Mouse (Mus musculus): ENCODE results near the gene Gnb1l. TPM values are rescaled to one million over a fixed set of nuclear protein-coding genes. Genes with fewer than 3 reads are reported as not detected.

Gnb1l gene
- polyA plus RNA-seq, 1 experiment: 11.4 TPM

DNA sequence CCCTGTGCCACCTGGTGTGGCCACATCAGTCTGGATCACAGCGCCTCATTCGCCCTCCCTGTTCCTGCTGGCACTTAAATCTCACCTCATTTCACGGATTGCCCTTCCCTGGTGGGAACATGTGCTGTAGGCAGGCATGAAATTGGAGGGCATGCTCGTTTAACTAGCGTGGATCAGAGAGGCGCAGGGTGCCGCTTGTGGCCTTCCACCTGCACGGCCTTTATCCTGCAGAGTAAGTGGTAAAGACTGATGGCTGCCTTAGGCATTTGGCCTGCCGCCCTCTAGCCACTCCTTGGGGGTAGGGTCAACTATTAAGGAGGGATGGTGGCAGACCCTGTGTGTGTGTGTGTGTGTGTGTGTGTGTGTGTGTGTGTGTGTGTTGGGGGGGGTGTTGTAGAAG is 36.5 kb upstream of the Gnb1l start:
- Histone ChIP-seq H3K4me1 (peaks cover 45% of the 10 kb centered on the region), H3K4me3 (replicated peaks) (no peak overlapping the region), H3K36me3 (replicated peaks; ENCODE audit: low read length) (peaks cover 88% of the 10 kb centered on the region), H3K27me3 (replicated peaks) (peaks cover 9% of the 10 kb centered on the region), H3K9me3 (no peaks in the 10 kb centered on the region)
- TF ChIP-seq GATA1 (IDR thresholded peaks at IDR 0.05; ENCODE audit: borderline replicate concordance, low read length) (no peak), FLI1 (IDR thresholded peaks at IDR 0.05; ENCODE audit: low read length) (no peak)

DNA sequence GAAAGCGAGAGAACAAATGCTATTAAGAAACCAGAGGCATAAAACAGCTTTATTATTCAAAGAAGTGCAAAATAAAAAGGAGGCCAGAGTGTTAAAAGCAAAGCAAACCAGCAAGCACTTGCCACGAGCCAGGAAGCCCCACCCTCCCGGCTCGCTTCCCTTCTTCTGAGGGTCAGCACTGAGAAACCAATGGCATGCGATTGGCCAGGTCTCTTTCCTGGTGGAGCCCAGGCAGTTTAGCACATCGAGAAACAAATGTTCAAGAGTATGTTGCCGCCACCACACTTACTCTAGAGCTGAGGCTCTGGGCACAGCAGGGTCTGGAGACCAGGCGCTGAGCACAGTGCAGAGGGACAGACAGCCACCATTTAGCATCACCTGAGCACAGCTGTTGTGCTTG is 35.9 kb upstream of the Gnb1l start:
- peaks cover 88% of the 10 kb centered on the region for H3K36me3 ChIP-seq (replicated peaks; ENCODE audit: low read length)
- TF ChIP-seq FLI1 (IDR thresholded peaks at IDR 0.05; ENCODE audit: low read length) (no peak), GATA1 (IDR thresholded peaks at IDR 0.05; ENCODE audit: borderline replicate concordance, low read length) (no peak)
- H3K27me3 ChIP-seq (replicated peaks): peaks cover 9% of the 10 kb centered on the region
- no peak overlapping the region for H3K4me3 ChIP-seq (replicated peaks)
- no peaks in the 10 kb centered on the region for H3K9me3 ChIP-seq
- H3K4me1 ChIP-seq: peaks cover 45% of the 10 kb centered on the region

DNA sequence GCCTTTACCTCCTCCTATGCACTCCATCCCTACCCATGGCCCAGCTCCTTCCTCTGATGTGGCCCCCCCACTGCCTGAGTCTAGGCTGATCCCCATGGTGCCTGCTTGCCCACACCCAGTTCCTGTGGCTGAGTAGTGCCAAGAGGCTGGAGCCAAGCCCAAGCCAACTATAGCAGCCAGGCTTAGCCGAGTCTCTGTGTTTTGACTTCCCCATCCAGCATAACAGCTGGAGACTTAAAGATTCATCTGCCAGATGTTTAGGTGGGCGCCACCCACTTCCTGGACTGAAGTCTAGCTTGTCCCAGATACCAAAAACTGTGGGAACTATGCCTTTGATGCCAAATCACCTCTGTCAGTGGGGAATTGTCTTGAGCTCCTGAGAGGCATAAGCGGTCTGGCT is 34.2 kb upstream of the Gnb1l start:
- TF ChIP-seq FLI1 (IDR thresholded peaks at IDR 0.05; ENCODE audit: low read length) (no peak), GATA1 (IDR thresholded peaks at IDR 0.05; ENCODE audit: borderline replicate concordance, low read length) (no peak)

DNA sequence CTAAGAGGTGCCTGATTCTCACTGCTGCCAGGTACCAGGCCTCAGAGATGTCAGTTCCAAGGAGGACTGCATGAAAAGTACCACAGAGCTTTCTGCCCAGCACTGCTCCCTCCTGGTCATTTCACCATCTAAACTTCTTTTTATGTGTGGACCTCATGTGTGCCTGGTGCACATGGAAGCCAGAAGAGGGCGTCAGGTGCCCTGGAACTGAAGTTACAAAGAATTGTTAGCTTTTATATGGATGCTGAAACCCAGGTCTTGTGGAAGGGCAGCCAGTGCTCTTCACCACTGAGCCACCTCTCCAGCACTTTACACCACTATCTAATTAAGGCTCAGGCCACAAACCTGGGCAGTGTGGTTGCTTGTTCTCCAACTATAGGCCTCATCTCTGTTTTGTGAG is 27.7 kb upstream of the Gnb1l start:
- Histone ChIP-seq H3K36me3 (replicated peaks; ENCODE audit: low read length) (peaks cover 96% of the 10 kb centered on the region), H3K4me3 (replicated peaks) (no peak overlapping the region), H3K27me3 (replicated peaks) (no peaks in the 10 kb centered on the region), H3K9me3 (no peaks in the 10 kb centered on the region), H3K4me1 (no peaks in the 10 kb centered on the region; the same call in 1 of the 2 replicates)
- TF ChIP-seq GATA1 (IDR thresholded peaks at IDR 0.05; ENCODE audit: borderline replicate concordance, low read length): no peak
- TF ChIP-seq FLI1 (IDR thresholded peaks at IDR 0.05; ENCODE audit: low read length): no peak

More for the DNA sequence above, 34.2 kb upstream of the Gnb1l start:
- H3K27me3 ChIP-seq (replicated peaks): peaks cover 6% of the 10 kb centered on the region
- peaks cover 88% of the 10 kb centered on the region for H3K36me3 ChIP-seq (replicated peaks; ENCODE audit: low read length)
- H3K9me3 ChIP-seq: no peaks in the 10 kb centered on the region
- peaks cover 40% of the 10 kb centered on the region for H3K4me1 ChIP-seq
- H3K4me3 ChIP-seq (replicated peaks): no peak overlapping the region

DNA sequence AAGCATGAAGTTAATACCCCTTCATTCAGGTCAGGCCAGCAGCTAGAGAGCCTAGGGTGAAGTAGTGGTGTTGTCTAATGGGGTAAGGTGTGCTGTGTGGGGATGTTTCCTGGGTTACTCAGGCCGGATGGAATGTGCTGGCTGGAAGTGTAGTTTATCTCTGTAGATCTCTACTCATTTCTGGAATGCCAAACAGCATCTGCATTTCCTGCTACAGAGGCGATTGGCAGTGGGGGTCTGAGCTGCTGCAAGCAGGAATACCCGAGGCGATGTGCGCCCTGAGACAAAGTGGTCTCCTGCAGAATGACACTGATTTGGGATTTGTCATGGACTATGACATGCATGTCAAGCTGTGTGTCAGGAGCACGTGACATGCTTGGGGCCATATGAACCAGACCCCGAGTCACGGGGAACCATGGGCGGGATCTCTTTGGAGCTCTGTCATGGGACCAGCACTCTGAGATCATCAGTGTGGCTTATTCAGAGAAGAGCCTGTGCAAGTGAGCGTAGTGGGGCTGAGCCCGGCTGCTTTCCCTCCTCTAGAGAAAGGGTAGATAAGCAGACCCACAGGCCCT is 27.0 kb upstream of the Gnb1l start:
- Histone ChIP-seq H3K4me1 (no peaks in the 10 kb centered on the region; the same call in 1 of the 2 replicates), H3K9me3 (no peaks in the 10 kb centered on the region), H3K4me3 (replicated peaks) (no peak overlapping the region), H3K36me3 (replicated peaks; ENCODE audit: low read length) (peaks cover 98% of the 10 kb centered on the region), H3K27me3 (replicated peaks) (no peaks in the 10 kb centered on the region)
- TF ChIP-seq GATA1 (IDR thresholded peaks at IDR 0.05; ENCODE audit: borderline replicate concordance, low read length) (no peak), FLI1 (IDR thresholded peaks at IDR 0.05; ENCODE audit: low read length) (no peak)

DNA sequence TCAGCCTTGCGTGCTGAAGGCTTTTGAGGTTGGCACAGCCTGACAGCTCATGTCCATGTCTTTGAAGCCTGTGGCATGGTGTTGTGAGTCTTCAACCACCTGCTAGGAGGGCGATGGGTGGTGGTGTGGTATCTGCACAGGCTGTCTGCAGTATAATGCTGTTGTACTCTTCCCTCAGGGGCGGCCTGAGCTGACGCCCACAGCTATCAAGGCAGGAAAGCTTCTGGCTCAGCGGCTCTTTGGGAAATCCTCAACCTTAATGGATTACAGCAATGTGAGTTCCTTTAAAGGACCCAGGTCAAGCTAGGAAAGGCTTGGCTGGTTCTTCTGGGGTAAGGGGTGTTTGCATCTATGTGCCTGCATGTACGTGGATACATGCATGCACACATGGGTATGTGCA is 26.5 kb upstream of the Gnb1l start:
- TF ChIP-seq FLI1 (IDR thresholded peaks at IDR 0.05; ENCODE audit: low read length) (no peak), GATA1 (IDR thresholded peaks at IDR 0.05; ENCODE audit: borderline replicate concordance, low read length) (no peak)
- peaks cover 99% of the 10 kb centered on the region for H3K36me3 ChIP-seq (replicated peaks; ENCODE audit: low read length)
- H3K27me3 ChIP-seq (replicated peaks): no peaks in the 10 kb centered on the region
- H3K4me1 ChIP-seq: peaks cover under 1% of the 10 kb centered on the region; the same call in 1 of the 2 replicates
- no peak overlapping the region for H3K4me3 ChIP-seq (replicated peaks)
- H3K9me3 ChIP-seq: no peaks in the 10 kb centered on the region

DNA sequence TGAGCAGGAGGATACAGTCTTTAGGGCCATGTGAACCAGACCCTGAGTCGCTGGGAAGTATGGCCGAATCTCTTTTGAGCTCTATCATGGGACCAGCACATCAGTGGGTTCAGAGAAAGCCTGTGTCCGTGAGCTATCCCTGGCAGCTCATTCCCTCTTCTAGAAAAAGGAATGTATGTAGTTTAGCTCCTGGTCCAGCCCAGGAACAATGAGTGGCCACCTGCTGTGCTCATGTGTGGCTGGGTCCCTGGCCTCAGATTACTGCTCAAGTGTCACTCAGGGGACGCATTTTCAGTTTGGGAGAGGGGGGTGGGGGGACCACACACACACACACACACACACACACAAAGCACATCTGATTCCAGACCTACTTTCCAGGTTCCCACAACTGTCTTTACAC is 26.1 kb upstream of the Gnb1l start:
- Histone ChIP-seq H3K36me3 (replicated peaks; ENCODE audit: low read length) (peaks cover 99% of the 10 kb centered on the region), H3K9me3 (no peaks in the 10 kb centered on the region), H3K4me1 (peaks cover 5% of the 10 kb centered on the region; the same call in 1 of the 2 replicates), H3K27me3 (replicated peaks) (no peaks in the 10 kb centered on the region), H3K4me3 (replicated peaks) (no peak overlapping the region)
- TF ChIP-seq FLI1 (IDR thresholded peaks at IDR 0.05; ENCODE audit: low read length) (no peak), GATA1 (IDR thresholded peaks at IDR 0.05; ENCODE audit: borderline replicate concordance, low read length) (no peak)

DNA sequence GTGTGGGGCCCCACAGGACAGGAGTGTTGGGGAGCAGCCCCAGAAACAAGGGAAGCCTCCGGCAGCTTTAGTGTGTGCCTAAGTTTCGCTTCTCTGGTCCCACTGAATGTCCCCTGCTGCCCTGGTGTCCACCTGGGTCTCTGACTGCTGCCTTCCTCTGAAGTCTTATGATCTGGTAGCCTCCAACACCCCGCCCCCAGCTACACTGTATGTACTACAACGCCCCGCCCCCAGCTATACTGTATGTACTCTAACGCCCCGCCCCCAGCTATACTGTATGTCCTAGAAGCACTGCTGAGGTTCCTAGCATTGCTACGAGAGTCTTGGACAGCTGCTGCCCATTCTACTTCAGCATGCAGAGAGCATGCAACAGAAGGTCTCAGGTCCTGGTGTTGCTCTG is 25.5 kb upstream of the Gnb1l start:
- TF ChIP-seq FLI1 (IDR thresholded peaks at IDR 0.05; ENCODE audit: low read length) (no peak), GATA1 (IDR thresholded peaks at IDR 0.05; ENCODE audit: borderline replicate concordance, low read length) (no peak)
- Histone ChIP-seq H3K4me1 (peaks cover 10% of the 10 kb centered on the region; the same call in 1 of the 2 replicates), H3K27me3 (replicated peaks) (no peaks in the 10 kb centered on the region), H3K36me3 (replicated peaks; ENCODE audit: low read length) (peaks cover 99% of the 10 kb centered on the region), H3K4me3 (replicated peaks) (no peak overlapping the region), H3K9me3 (no peaks in the 10 kb centered on the region)

DNA sequence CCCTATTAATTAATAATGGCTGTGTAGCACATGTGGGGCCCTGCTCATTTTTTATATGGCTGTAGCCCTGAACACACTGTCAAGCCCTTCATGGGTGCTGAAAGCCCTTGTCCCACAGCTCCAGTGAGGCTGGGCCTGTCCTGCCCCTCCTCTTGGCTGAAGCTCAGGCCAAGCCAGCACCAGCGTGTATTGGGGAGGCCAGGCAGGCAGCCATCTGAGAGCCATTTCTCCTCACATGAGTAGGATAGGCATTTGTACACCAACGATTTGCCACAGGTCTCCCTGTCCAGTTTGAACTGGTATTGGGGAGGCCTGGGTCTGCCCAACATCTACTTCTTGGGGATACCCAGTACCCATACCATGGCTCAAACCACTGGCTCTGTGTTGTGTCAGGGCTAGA is 24.5 kb upstream of the Gnb1l start:
- Histone ChIP-seq H3K27me3 (replicated peaks) (no peaks in the 10 kb centered on the region), H3K4me3 (replicated peaks) (no peak overlapping the region), H3K9me3 (no peaks in the 10 kb centered on the region), H3K36me3 (replicated peaks; ENCODE audit: low read length) (peaks cover 99% of the 10 kb centered on the region), H3K4me1 (peaks cover 13% of the 10 kb centered on the region; the same call in 1 of the 2 replicates)
- TF ChIP-seq FLI1 (IDR thresholded peaks at IDR 0.05; ENCODE audit: low read length) (no peak), GATA1 (IDR thresholded peaks at IDR 0.05; ENCODE audit: borderline replicate concordance, low read length) (no peak)

DNA sequence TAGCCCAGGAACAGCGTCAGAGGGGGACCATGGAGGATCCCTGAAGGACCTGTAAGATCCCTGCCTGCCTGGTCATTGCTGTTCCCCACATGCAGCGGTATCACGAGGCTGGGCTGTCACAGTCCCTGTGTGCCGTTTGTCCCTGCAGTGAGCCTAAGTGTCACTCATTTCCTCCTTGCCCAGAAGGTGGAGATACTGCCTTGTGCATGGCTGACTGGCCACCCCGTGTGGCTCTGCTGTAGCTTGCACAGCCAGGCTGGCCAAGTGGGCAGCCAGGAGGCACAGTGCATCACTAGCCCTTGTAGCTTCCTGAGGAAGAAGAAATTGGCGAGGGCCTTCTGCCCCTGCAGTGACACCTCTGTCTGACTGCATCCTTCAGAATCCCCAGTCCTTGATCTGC is 20.5 kb upstream of the Gnb1l start:
- peaks cover 90% of the 10 kb centered on the region for H3K36me3 ChIP-seq (replicated peaks; ENCODE audit: low read length)
- TF ChIP-seq GATA1 (IDR thresholded peaks at IDR 0.05; ENCODE audit: borderline replicate concordance, low read length) (no peak), FLI1 (IDR thresholded peaks at IDR 0.05; ENCODE audit: low read length) (no peak)
- H3K4me3 ChIP-seq (replicated peaks): peak overlapping the region; percentile 20
- H3K4me1 ChIP-seq: peaks cover 37% of the 10 kb centered on the region
- H3K9me3 ChIP-seq: no peaks in the 10 kb centered on the region
- no peaks in the 10 kb centered on the region for H3K27me3 ChIP-seq (replicated peaks)
